ENCODE assay signal across 29 mouse cellular contexts in the genomic region with DNA sequence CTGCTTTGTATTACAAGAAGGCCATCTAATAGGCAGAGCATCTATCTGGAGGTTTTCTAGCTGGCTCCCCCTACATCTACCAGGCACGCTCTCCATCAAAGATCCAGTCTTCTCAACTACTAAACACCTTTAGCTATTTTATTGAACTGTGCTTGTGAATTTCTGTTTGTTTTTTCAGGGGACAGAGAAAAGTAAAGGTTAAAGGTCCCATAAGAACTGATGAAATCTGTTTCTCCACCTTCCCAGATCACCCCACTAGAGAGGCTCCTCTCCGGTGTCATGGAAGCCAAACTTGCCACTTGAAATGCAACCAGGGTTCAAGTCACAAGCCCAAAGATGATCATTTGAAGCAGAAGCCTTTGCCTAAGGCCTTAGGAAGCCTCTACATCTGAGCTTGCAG.
"Had no signal": no experiment of that assay in that cellular context is flagged by ENCODE, and none has a peak within 500 bp of the region (broad histone marks: within the 10 kb centered on the region; RNA-seq: fewer than 3 reads in every experiment).

No protein-coding gene starts in this region.

- H3K27me3 ChIP-seq: embryonic facial prominence, embryonic 12.5 days; embryonic facial prominence, embryonic 13.5 days; embryonic facial prominence, embryonic 15.5 days; forebrain, embryonic 15.5 days had no signal

- H3K9me3 ChIP-seq: embryonic facial prominence, embryonic 10.5 days; embryonic facial prominence, embryonic 12.5 days; embryonic facial prominence, embryonic 13.5 days; embryonic facial prominence, embryonic 15.5 days; forebrain, embryonic 12.5 days; forebrain, embryonic 13.5 days; forebrain, embryonic 15.5 days had no signal

- H3K4me2 ChIP-seq: embryonic facial prominence, embryonic 12.5 days; embryonic facial prominence, embryonic 13.5 days; embryonic facial prominence, embryonic 15.5 days; forebrain, embryonic 12.5 days; forebrain, embryonic 13.5 days; forebrain, embryonic 15.5 days had no signal

- H3K4me3 ChIP-seq: embryonic facial prominence, embryonic 10.5 days; embryonic facial prominence, embryonic 12.5 days; embryonic facial prominence, embryonic 13.5 days; embryonic facial prominence, embryonic 15.5 days; erythroblast, embryonic 14.5 days; forebrain, embryonic 10.5 days; forebrain, embryonic 12.5 days; forebrain, embryonic 13.5 days; forebrain, embryonic 15.5 days; gastrocnemius, adult 2 months; heart, adult 2 months had no signal

- H3K9ac ChIP-seq: embryonic facial prominence, embryonic 12.5 days; embryonic facial prominence, embryonic 13.5 days; embryonic facial prominence, embryonic 15.5 days; forebrain, embryonic 12.5 days; forebrain, embryonic 13.5 days; forebrain, embryonic 15.5 days; forebrain, postnatal 0 days had no signal

- H3K27ac ChIP-seq: embryonic facial prominence, embryonic 10.5 days; embryonic facial prominence, embryonic 12.5 days; embryonic facial prominence, embryonic 13.5 days; embryonic facial prominence, embryonic 15.5 days; forebrain, embryonic 10.5 days; forebrain, embryonic 12.5 days; forebrain, embryonic 13.5 days; forebrain, embryonic 15.5 days; gastrocnemius, adult 2 months; heart, adult 2 months had no signal

- DNase-seq: cerebellum, adult 2 months; cerebellum, adult 8-10 months; cerebellum, adult 9-10 months; cerebellum, adult 9-11 months; cerebellum, postnatal 10 days; cerebellum, postnatal 14 days; cerebellum, postnatal 25 days; cerebellum, postnatal 36 days; embryo, embryonic 11 days; forebrain, postnatal 0 days; gastrocnemius, adult 2 months; gastrocnemius, postnatal 10 days; gastrocnemius, postnatal 14 days; gastrocnemius, postnatal 25 days; gastrocnemius, postnatal 36 days; heart, adult 11 months; heart, adult 18-20 months; heart, adult 2 months had no signal

- ATAC-seq: forebrain, embryonic 13.5 days; forebrain, embryonic 14.5 days; forebrain, embryonic 15.5 days; forebrain, embryonic 16.5 days; forebrain, postnatal 0 days had no signal

- H3K36me3 ChIP-seq: embryonic facial prominence, embryonic 10.5 days; embryonic facial prominence, embryonic 12.5 days; embryonic facial prominence, embryonic 13.5 days; embryonic facial prominence, embryonic 15.5 days; forebrain, embryonic 10.5 days; forebrain, embryonic 12.5 days; forebrain, embryonic 15.5 days had no signal
